Mouse (Mus musculus) stomach, embryonic 16.5 days (tissue): Measurements from ENCODE around the gene Hist1h2bn. TPM values are rescaled to one million over a fixed set of nuclear protein-coding genes. Genes with fewer than 3 reads are reported as not detected.
"Not testable (repeated sequence)": the region's sequence is repeated elsewhere in the genome, so short reads cannot be mapped to it uniquely, and the experiment has no call there.

ENCODE experiments used
- ATAC-seq: fragments of 200-750 bp; cut with Nextera tagmentation; 2 replicates; pipeline ENCODE4 v1.8.0; 2017; ENCODE audit warnings: moderate number of reproducible peaks, moderate TSS enrichment; ENCODE audit not compliant: insufficient read depth, low FRiP score
- H3K27ac ChIP-seq: fragments of 300-500 bp; sonication (generic); 2 replicates; pipeline ENCODE4 v1.5.1; 2014; ENCODE audit warnings: low read length
- H3K27me3 ChIP-seq: fragments of 300-500 bp; sonication (generic); 2 replicates; pipeline ENCODE4 v1.6.1; 2014; ENCODE audit warnings: low read length, control low read depth, mixed read lengths; ENCODE audit not compliant: control insufficient read depth, insufficient read depth
- H3K36me3 ChIP-seq: fragments of 300-500 bp; sonication (generic); 2 replicates; pipeline ENCODE4 v1.6.1; 2014; ENCODE audit warnings: low read length; ENCODE audit not compliant: control insufficient read depth, insufficient read depth
- H3K4me1 ChIP-seq: fragments of 300-500 bp; sonication (generic); 2 replicates; pipeline ENCODE4 v1.6.1; 2014; ENCODE audit warnings: low read length, control low read depth, mixed read lengths; ENCODE audit not compliant: control insufficient read depth, insufficient read depth
- H3K4me2 ChIP-seq: fragments of 300-500 bp; sonication (generic); 2 replicates; pipeline ENCODE4 v1.6.1; 2014; ENCODE audit warnings: low read depth, low read length, mixed read lengths
- H3K4me3 ChIP-seq: fragments of 300-500 bp; sonication (generic); replicated peaks from 2 replicates; pipeline ENCODE4 v1.5.1; 2014; ENCODE audit warnings: mild to moderate bottlenecking, low read length
- H3K9ac ChIP-seq: fragments of 300-500 bp; sonication (generic); 2 replicates; pipeline ENCODE4 v1.6.1; 2014; ENCODE audit warnings: low read length
- H3K9me3 ChIP-seq: fragments of 300-500 bp; sonication (generic); replicated peaks from 2 replicates; pipeline ENCODE4 v1.6.1; 2016; ENCODE audit warnings: low read length, control low read depth; ENCODE audit not compliant: control insufficient read depth
- WGBS: fragments of 180-500 bp; shearing (Covaris S2); extraction: QIAGEN DNeasy Blood & Tissue Kit; methylation state at CpG from one replicate; pipeline ENCODE4 v1.1.7; 2014; 5-methylcytosine and 5-hydroxymethylcytosine counted together
- polyA plus RNA-seq: library from polyadenylated mRNA; unstranded; fragments of >200 nt; fragmentation: Nextera tagmentation; extraction: Ambion mirVana; gene quantifications from 2 replicates; pipeline ENCODE4 v1.2.1, GENCODE M21; 2015

Hist1h2bn gene
- polyA plus RNA-seq, 1 experiment from 2014 or later = 2.9 TPM

GRCm38 (mm10) chr13:21727948-21728572 lies 25.9 kb upstream of the Hist1h2bn start:
- WGBS = 33% methylated on average over 10 of the region's 11 CpGs
- ATAC-seq = no peak

GRCm38 (mm10) chr13:21729544-21729943 lies 24.4 kb upstream of the Hist1h2bn start:
- H3K27ac ChIP-seq = no peak overlapping the region
- H3K27me3 ChIP-seq = no peaks in the 10 kb centered on the region
- no peak overlapping the region for H3K4me2 ChIP-seq
- H3K9ac ChIP-seq = no peak overlapping the region
- H3K4me3 ChIP-seq = no peak overlapping the region
- no peaks in the 10 kb centered on the region for H3K36me3 ChIP-seq
- no peak for ATAC-seq
- H3K9me3 ChIP-seq = no peaks in the 10 kb centered on the region
- 54% methylated on average over 1 of the region's 1 CpGs for WGBS
- H3K4me1 ChIP-seq = no peaks in the 10 kb centered on the region

More at GRCm38 (mm10) chr13:21727948-21728572, 25.9 kb upstream of the Hist1h2bn start:
- Histone ChIP-seq H3K27ac (no peak overlapping the region), H3K4me2 (no peak overlapping the region), H3K36me3 (no peaks in the 10 kb centered on the region), H3K9me3 (no peaks in the 10 kb centered on the region), H3K4me1 (no peaks in the 10 kb centered on the region; the same call in 1 of the 2 replicates), H3K9ac (no peak overlapping the region), H3K27me3 (no peaks in the 10 kb centered on the region), H3K4me3 (no peak overlapping the region)

GRCm38 (mm10) chr13:21733466-21733865 lies 20.5 kb upstream of the Hist1h2bn start:
- no peak overlapping the region for H3K27ac ChIP-seq
- no peak overlapping the region for H3K4me3 ChIP-seq
- WGBS = 79% methylated on average over 5 of the region's 5 CpGs
- no peaks in the 10 kb centered on the region for H3K27me3 ChIP-seq
- 0 out of 2 replicates have a peak, but pooled peaks cover 2% of the 10 kb centered on the region for H3K4me1 ChIP-seq
- no peaks in the 10 kb centered on the region for H3K36me3 ChIP-seq
- no peak overlapping the region for H3K9ac ChIP-seq
- H3K9me3 ChIP-seq = no peaks in the 10 kb centered on the region
- ATAC-seq = no peak
- no peak overlapping the region for H3K4me2 ChIP-seq

GRCm38 (mm10) chr13:21734010-21734905 lies 19.7 kb upstream of the Hist1h2bn start:
- no peaks in the 10 kb centered on the region for H3K27me3 ChIP-seq
- peak overlapping the region; percentile 75 for H3K4me2 ChIP-seq
- ATAC-seq = peak; percentile 75
- no peaks in the 10 kb centered on the region for H3K36me3 ChIP-seq
- peak overlapping the region; percentile 93 for H3K27ac ChIP-seq
- peak overlapping the region; percentile 51 for H3K4me3 ChIP-seq
- under 1% methylated on average over 21 of the region's 21 CpGs for WGBS
- H3K9ac ChIP-seq = peak overlapping the region; percentile 72
- H3K4me1 ChIP-seq = 0 out of 2 replicates have a peak, but pooled peaks cover 2% of the 10 kb centered on the region
- no peaks in the 10 kb centered on the region for H3K9me3 ChIP-seq

GRCm38 (mm10) chr13:21734906-21735767 lies 18.8 kb upstream of the Hist1h2bn start, which contains the start of gene Hist1h4j:
Gene Hist1h4j, plus strand, starts transcription at chr13:21735064.
- Histone ChIP-seq H3K27ac (peak within 1 kb of the TSS; percentile 93), H3K4me3 (peak within 1 kb of the TSS; percentile 51), H3K9ac (peak within 1 kb of the TSS; percentile 72), H3K4me2 (peak within 1 kb of the TSS; percentile 75)
- H3K9me3 ChIP-seq, H3K36me3 ChIP-seq, H3K27me3 ChIP-seq, H3K4me1 ChIP-seq: not testable (repeated sequence)
- WGBS = under 1% methylated on average over 47 of the region's 56 CpGs
- peak; percentile 93 for ATAC-seq

- no peak for ATAC-seq
- no peak overlapping the region for H3K27ac ChIP-seq
- H3K4me1 ChIP-seq = peaks cover 7% of the 10 kb centered on the region
- no peaks in the 10 kb centered on the region for H3K9me3 ChIP-seq
- 34% methylated on average over 1 of the region's 1 CpGs for WGBS
- no peaks in the 10 kb centered on the region for H3K27me3 ChIP-seq
- H3K36me3 ChIP-seq = no peaks in the 10 kb centered on the region; the same call in 1 of the 2 replicates
- no peak overlapping the region for H3K4me2 ChIP-seq
- H3K4me3 ChIP-seq = no peak overlapping the region
- H3K9ac ChIP-seq = no peak overlapping the region
Measured at GRCm38 (mm10) chr13:21745006-21745405, 8.9 kb upstream of the Hist1h2bn start.

GRCm38 (mm10) chr13:21749387-21750158 lies 4.3 kb upstream of the Hist1h2bn start:
- WGBS = 2% methylated on average over 5 of the region's 5 CpGs
- no peaks in the 10 kb centered on the region for H3K27me3 ChIP-seq
- H3K4me2 ChIP-seq = peak overlapping the region; percentile 74
- H3K36me3 ChIP-seq = no peaks in the 10 kb centered on the region
- peak overlapping the region; percentile 95 for H3K27ac ChIP-seq
- ATAC-seq = no peak
- H3K9ac ChIP-seq = peak overlapping the region; percentile 73
- H3K9me3 ChIP-seq = no peaks in the 10 kb centered on the region
- peak overlapping the region; percentile 59 for H3K4me3 ChIP-seq
- peaks cover 20% of the 10 kb centered on the region for H3K4me1 ChIP-seq
